Mouse (Mus musculus): ENCODE data around the gene Psmc3ip. TPM values are rescaled to one million over a fixed set of nuclear protein-coding genes. Genes with fewer than 3 reads are reported as not detected.
A peak's percentile ranks its signal among the peaks of the same experiment; 100 is the strongest.

Gene Psmc3ip
- total RNA-seq, 4 experiments from 2014 or later = 1.3 to 1.5 (median 1.4) TPM

GRCm38 (mm10) chr11:101079746-101080145 lies 15.5 kb downstream of the Psmc3ip start:
- DNase-seq (ENCODE audit: low spot score in 2 of 2) = no peak

- DNase-seq (ENCODE audit: low spot score in 2 of 2) = no peak
Measured at GRCm38 (mm10) chr11:101078121-101078520, 17.1 kb downstream of the Psmc3ip start, which contains the start of gene Hsd17b1. Gene Hsd17b1, plus strand, starts transcription at chr11:101078411.

- no peak for DNase-seq (ENCODE audit: low spot score in 2 of 2)
Measured at GRCm38 (mm10) chr11:101071810-101072428, 23.3 kb downstream of the Psmc3ip start.

- no peak for DNase-seq (ENCODE audit: low spot score in 2 of 2)
Measured at GRCm38 (mm10) chr11:101070987-101071386, 24.2 kb downstream of the Psmc3ip start.

- no peak for DNase-seq (ENCODE audit: low spot score in 2 of 2)
Measured at GRCm38 (mm10) chr11:101070189-101070527, 25.1 kb downstream of the Psmc3ip start.

- DNase-seq (ENCODE audit: low spot score in 2 of 2) = peak; percentile 92 to 96
Measured at GRCm38 (mm10) chr11:101069391-101070188, 25.6 kb downstream of the Psmc3ip start, which contains the start of gene Naglu. Gene Naglu, plus strand, starts transcription at chr11:101070012.

GRCm38 (mm10) chr11:101066549-101067412 lies 28.5 kb downstream of the Psmc3ip start:
- peak; percentile 76 to 77 for DNase-seq (ENCODE audit: low spot score in 2 of 2)

GRCm38 (mm10) chr11:101065002-101065401 lies 30.2 kb downstream of the Psmc3ip start:
- no peak for DNase-seq (ENCODE audit: low spot score in 2 of 2)

GRCm38 (mm10) chr11:101064462-101064861 lies 30.8 kb downstream of the Psmc3ip start:
- DNase-seq (ENCODE audit: low spot score in 2 of 2) = no peak

GRCm38 (mm10) chr11:101063676-101064327 lies 31.4 kb downstream of the Psmc3ip start:
- DNase-seq (ENCODE audit: low spot score in 2 of 2) = peak; percentile 76 to 77

- no peak for DNase-seq (ENCODE audit: low spot score in 2 of 2)
Measured at GRCm38 (mm10) chr11:101062971-101063675, 32.1 kb downstream of the Psmc3ip start.

- peak in 1 of 2 experiments; percentile 57 for DNase-seq (ENCODE audit: low spot score in 2 of 2)
Measured at GRCm38 (mm10) chr11:101062165-101062884, 32.9 kb downstream of the Psmc3ip start.

- no peak for DNase-seq (ENCODE audit: low spot score in 2 of 2)
Measured at GRCm38 (mm10) chr11:101061049-101061448, 34.2 kb downstream of the Psmc3ip start.

- peak in 1 of 2 experiments; percentile 56 for DNase-seq (ENCODE audit: low spot score in 2 of 2)
Measured at GRCm38 (mm10) chr11:101060126-101060525, 35.1 kb downstream of the Psmc3ip start.

GRCm38 (mm10) chr11:101059473-101059872 lies 35.8 kb downstream of the Psmc3ip start:
- no peak for DNase-seq (ENCODE audit: low spot score in 2 of 2)

- DNase-seq (ENCODE audit: low spot score in 2 of 2) = no peak
Measured at GRCm38 (mm10) chr11:101058726-101059125, 36.5 kb downstream of the Psmc3ip start.

GRCm38 (mm10) chr11:101057860-101058259 lies 37.4 kb downstream of the Psmc3ip start:
- peak; percentile 78 to 83 for DNase-seq (ENCODE audit: low spot score in 2 of 2)

GRCm38 (mm10) chr11:101056885-101057284 lies 38.4 kb downstream of the Psmc3ip start:
- DNase-seq (ENCODE audit: low spot score in 2 of 2) = peak in 1 of 2 experiments; percentile 60

- DNase-seq (ENCODE audit: low spot score in 2 of 2) = no peak
Measured at GRCm38 (mm10) chr11:101055418-101055817, 39.8 kb downstream of the Psmc3ip start.

- DNase-seq (ENCODE audit: low spot score in 2 of 2) = no peak
Measured at GRCm38 (mm10) chr11:101053974-101054373, 41.3 kb downstream of the Psmc3ip start.
